Mouse (Mus musculus) liver, embryonic 12.5 days (tissue): Measurements from ENCODE around the gene Adgrg7. TPM values are rescaled to one million over a fixed set of nuclear protein-coding genes. Genes with fewer than 3 reads are reported as not detected.

Experiments
- ATAC-seq: fragments of 200-750 bp; cut with Nextera tagmentation; 2 replicates; pipeline ENCODE4 v1.8.0; 2017; ENCODE audit warnings: moderate number of reproducible peaks, mild to moderate bottlenecking, moderate library complexity
- H3K27ac ChIP-seq: fragments of 300-500 bp; sonication (generic); 2 replicates; pipeline ENCODE4 v1.5.1; 2016; ENCODE audit warnings: mild to moderate bottlenecking
- H3K27me3 ChIP-seq: fragments of 300-500 bp; sonication (generic); replicated peaks from 2 replicates; pipeline ENCODE4 v1.6.1; 2016; ENCODE audit warnings: mild to moderate bottlenecking, moderate library complexity
- H3K36me3 ChIP-seq: fragments of 300-500 bp; sonication (generic); 2 replicates; pipeline ENCODE4 v1.6.1; 2016; ENCODE audit warnings: mild to moderate bottlenecking, moderate library complexity
- H3K4me1 ChIP-seq: fragments of 300-500 bp; sonication (generic); 2 replicates; pipeline ENCODE4 v1.6.1; 2016
- H3K4me2 ChIP-seq: fragments of 300-500 bp; sonication (generic); 2 replicates; pipeline ENCODE4 v1.6.1; 2016; ENCODE audit warnings: mild to moderate bottlenecking, moderate library complexity
- H3K4me3 ChIP-seq: fragments of 300-500 bp; sonication (generic); 2 replicates; pipeline ENCODE4 v1.5.1; 2016; ENCODE audit warnings: mild to moderate bottlenecking, moderate library complexity
- H3K9ac ChIP-seq: fragments of 300-500 bp; sonication (generic); 2 replicates; pipeline ENCODE4 v1.6.1; 2016; ENCODE audit warnings: mild to moderate bottlenecking, moderate library complexity
- H3K9me3 ChIP-seq: fragments of 300-500 bp; sonication (generic); replicated peaks from 2 replicates; pipeline ENCODE4 v1.6.1; 2016; ENCODE audit warnings: mild to moderate bottlenecking, moderate library complexity
- WGBS: fragments of 180-500 bp; shearing (Covaris S2); methylation state at CpG from one replicate; pipeline ENCODE4 v1.1.7; 2016; ENCODE audit not compliant: insufficient replicate concordance; 5-methylcytosine and 5-hydroxymethylcytosine counted together
- polyA plus RNA-seq: library from polyadenylated mRNA; unstranded; fragments of >200 nt; fragmentation: Nextera tagmentation; extraction: Ambion mirVana; gene quantifications from 2 replicates; pipeline ENCODE4 v1.2.1, GENCODE M21; 2016

Gene Adgrg7
- polyA plus RNA-seq, 1 experiment from 2014 or later: not detected

GRCm38 (mm10) chr16:56771163-56772105, 24.2 kb downstream of the Adgrg7 start:
- Histone ChIP-seq H3K9me3 (no peaks in the 10 kb centered on the region), H3K4me2 (no peak overlapping the region), H3K27ac (no peak overlapping the region), H3K4me1 (peaks cover 6% of the 10 kb centered on the region), H3K9ac (no peak overlapping the region), H3K4me3 (no peak overlapping the region), H3K27me3 (no peaks in the 10 kb centered on the region; the same call in 1 of the 2 replicates), H3K36me3 (no peaks in the 10 kb centered on the region)
- ATAC-seq: 0 out of 2 replicates have a peak, but pooled peaks have one; percentile 49
- WGBS: 34% methylated on average over 10 of the region's 10 CpGs

- 21% methylated on average over 1 of the region's 1 CpGs for WGBS
- Histone ChIP-seq H3K9me3 (no peaks in the 10 kb centered on the region), H3K4me2 (no peak overlapping the region), H3K4me1 (no peaks in the 10 kb centered on the region), H3K27ac (no peak overlapping the region), H3K36me3 (no peaks in the 10 kb centered on the region), H3K9ac (no peak overlapping the region), H3K4me3 (no peak overlapping the region), H3K27me3 (no peaks in the 10 kb centered on the region)
- no peak for ATAC-seq
Observed at GRCm38 (mm10) chr16:56729060-56729459, 66.6 kb downstream of the Adgrg7 start.

GRCm38 (mm10) chr16:56724927-56725326, 70.7 kb downstream of the Adgrg7 start:
- ATAC-seq: no peak
- no peak overlapping the region for H3K27ac ChIP-seq
- H3K4me1 ChIP-seq: peaks cover 15% of the 10 kb centered on the region; the same call in 1 of the 2 replicates
- H3K36me3 ChIP-seq: no peaks in the 10 kb centered on the region
- H3K4me2 ChIP-seq: no peak overlapping the region
- no peak overlapping the region for H3K9ac ChIP-seq
- 80% methylated on average over 10 of the region's 10 CpGs for WGBS
- H3K4me3 ChIP-seq: no peak overlapping the region
- no peaks in the 10 kb centered on the region for H3K9me3 ChIP-seq
- no peaks in the 10 kb centered on the region for H3K27me3 ChIP-seq

GRCm38 (mm10) chr16:56722357-56722756, 73.3 kb downstream of the Adgrg7 start:
- no peak overlapping the region for H3K9ac ChIP-seq
- H3K27me3 ChIP-seq: no peaks in the 10 kb centered on the region
- no peaks in the 10 kb centered on the region for H3K9me3 ChIP-seq
- no peak overlapping the region for H3K27ac ChIP-seq
- H3K4me1 ChIP-seq: peaks cover 34% of the 10 kb centered on the region
- no peak overlapping the region for H3K4me2 ChIP-seq
- ATAC-seq: no peak
- WGBS: 61% methylated on average over 4 of the region's 4 CpGs
- H3K36me3 ChIP-seq: no peaks in the 10 kb centered on the region
- no peak overlapping the region for H3K4me3 ChIP-seq

- H3K36me3 ChIP-seq: no peaks in the 10 kb centered on the region
- peaks cover 52% of the 10 kb centered on the region for H3K4me1 ChIP-seq
- H3K4me3 ChIP-seq: peak overlapping the region; percentile 19; the same call in 1 of the 2 replicates
- no peak overlapping the region for H3K9ac ChIP-seq
- H3K9me3 ChIP-seq: no peaks in the 10 kb centered on the region
- ATAC-seq: peak; percentile 74
- H3K27ac ChIP-seq: peak overlapping the region; percentile 97
- peak overlapping the region; percentile 78 for H3K4me2 ChIP-seq
- H3K27me3 ChIP-seq: no peaks in the 10 kb centered on the region
Observed at GRCm38 (mm10) chr16:56719031-56719430, 76.6 kb downstream of the Adgrg7 start.

GRCm38 (mm10) chr16:56717224-56718200, 78.1 kb downstream of the Adgrg7 start, which contains the start of gene Tfg:
Tfg (minus strand) TSS chr16:56717450.
- peak; percentile 90 for ATAC-seq
- H3K4me1 ChIP-seq: peaks cover 52% of the 10 kb centered on the region
- peak within 1 kb of the TSS; percentile 96 for H3K9ac ChIP-seq
- H3K27me3 ChIP-seq: no peaks in the 10 kb centered on the region
- under 1% methylated on average over 59 of the region's 62 CpGs for WGBS
- peaks cover 7% of the 10 kb centered on the region for H3K36me3 ChIP-seq
- peak within 1 kb of the TSS; percentile 78 for H3K4me2 ChIP-seq
- H3K4me3 ChIP-seq: peak within 1 kb of the TSS; percentile 85
- peak within 1 kb of the TSS; percentile 97 for H3K27ac ChIP-seq
- no peaks in the 10 kb centered on the region for H3K9me3 ChIP-seq

GRCm38 (mm10) chr16:56716557-56717179, 79.0 kb downstream of the Adgrg7 start:
- 0% methylated on average over 34 of the region's 38 CpGs for WGBS
- Histone ChIP-seq H3K27ac (peak overlapping the region; percentile 97), H3K4me2 (peak overlapping the region; percentile 78), H3K27me3 (no peaks in the 10 kb centered on the region), H3K9me3 (no peaks in the 10 kb centered on the region), H3K9ac (peak overlapping the region; percentile 96), H3K4me1 (peaks cover 51% of the 10 kb centered on the region), H3K36me3 (peaks cover 16% of the 10 kb centered on the region), H3K4me3 (peak overlapping the region; percentile 85)
- ATAC-seq: peak; percentile 54

- 28% methylated on average over 3 of the region's 3 CpGs for WGBS
- Histone ChIP-seq H3K27ac (peak overlapping the region; percentile 97; the same call in 1 of the 2 replicates), H3K9me3 (no peaks in the 10 kb centered on the region), H3K27me3 (no peaks in the 10 kb centered on the region), H3K4me2 (peak overlapping the region; percentile 78), H3K36me3 (peaks cover 27% of the 10 kb centered on the region), H3K4me3 (peak overlapping the region; percentile 85), H3K9ac (peak overlapping the region; percentile 96), H3K4me1 (peaks cover 43% of the 10 kb centered on the region)
- no peak for ATAC-seq
Observed at GRCm38 (mm10) chr16:56715608-56716007, 80.0 kb downstream of the Adgrg7 start.

- no peak overlapping the region for H3K4me3 ChIP-seq
- H3K9ac ChIP-seq: no peak overlapping the region
- H3K27ac ChIP-seq: no peak overlapping the region
- H3K36me3 ChIP-seq: peaks cover 70% of the 10 kb centered on the region
- H3K27me3 ChIP-seq: no peaks in the 10 kb centered on the region
- H3K4me2 ChIP-seq: no peak overlapping the region
- 89% methylated on average over 3 of the region's 3 CpGs for WGBS
- H3K9me3 ChIP-seq: no peaks in the 10 kb centered on the region
- ATAC-seq: no peak
- H3K4me1 ChIP-seq: peaks cover 5% of the 10 kb centered on the region
Observed at GRCm38 (mm10) chr16:56710071-56710470, 85.6 kb downstream of the Adgrg7 start.

GRCm38 (mm10) chr16:56705731-56706130, 89.9 kb downstream of the Adgrg7 start:
- no peaks in the 10 kb centered on the region for H3K4me1 ChIP-seq
- H3K4me3 ChIP-seq: no peak overlapping the region
- ATAC-seq: no peak
- WGBS: 83% methylated on average over 3 of the region's 3 CpGs
- no peaks in the 10 kb centered on the region for H3K27me3 ChIP-seq
- peaks cover 75% of the 10 kb centered on the region for H3K36me3 ChIP-seq
- H3K4me2 ChIP-seq: no peak overlapping the region
- H3K9me3 ChIP-seq: no peaks in the 10 kb centered on the region
- H3K9ac ChIP-seq: no peak overlapping the region
- H3K27ac ChIP-seq: no peak overlapping the region

GRCm38 (mm10) chr16:56700898-56701297, 94.8 kb downstream of the Adgrg7 start:
- no peak for ATAC-seq
- Histone ChIP-seq H3K36me3 (peaks cover 67% of the 10 kb centered on the region), H3K27ac (no peak overlapping the region), H3K9me3 (no peaks in the 10 kb centered on the region), H3K27me3 (no peaks in the 10 kb centered on the region), H3K4me3 (no peak overlapping the region), H3K9ac (no peak overlapping the region), H3K4me2 (no peak overlapping the region), H3K4me1 (no peaks in the 10 kb centered on the region)
- 81% methylated on average over 3 of the region's 3 CpGs for WGBS
